Mouse (Mus musculus) testis, adult 2 months (tissue): ENCODE data around the gene Zbtb4.
A peak's percentile ranks its signal among the peaks of the same experiment; 100 is the strongest.

ENCODE experiments used
- CTCF ChIP-seq: fragments of 200-500 bp; IDR thresholded peaks from 2 replicates; pipeline ENCODE4 v1.5.1; 2012; ENCODE audit warnings: low read depth, mild to moderate bottlenecking, inconsistent platforms, low read length, moderate library complexity; ENCODE audit not compliant: control insufficient read depth, insufficient read depth, insufficient replicate concordance
- POLR2A ChIP-seq: fragments of 200-500 bp; IDR thresholded peaks from 2 replicates; pipeline ENCODE4 v1.6.1; 2012; ENCODE audit warnings: low read depth, mild to moderate bottlenecking, inconsistent platforms, low read length, moderate library complexity; ENCODE audit not compliant: control insufficient read depth

DNA sequence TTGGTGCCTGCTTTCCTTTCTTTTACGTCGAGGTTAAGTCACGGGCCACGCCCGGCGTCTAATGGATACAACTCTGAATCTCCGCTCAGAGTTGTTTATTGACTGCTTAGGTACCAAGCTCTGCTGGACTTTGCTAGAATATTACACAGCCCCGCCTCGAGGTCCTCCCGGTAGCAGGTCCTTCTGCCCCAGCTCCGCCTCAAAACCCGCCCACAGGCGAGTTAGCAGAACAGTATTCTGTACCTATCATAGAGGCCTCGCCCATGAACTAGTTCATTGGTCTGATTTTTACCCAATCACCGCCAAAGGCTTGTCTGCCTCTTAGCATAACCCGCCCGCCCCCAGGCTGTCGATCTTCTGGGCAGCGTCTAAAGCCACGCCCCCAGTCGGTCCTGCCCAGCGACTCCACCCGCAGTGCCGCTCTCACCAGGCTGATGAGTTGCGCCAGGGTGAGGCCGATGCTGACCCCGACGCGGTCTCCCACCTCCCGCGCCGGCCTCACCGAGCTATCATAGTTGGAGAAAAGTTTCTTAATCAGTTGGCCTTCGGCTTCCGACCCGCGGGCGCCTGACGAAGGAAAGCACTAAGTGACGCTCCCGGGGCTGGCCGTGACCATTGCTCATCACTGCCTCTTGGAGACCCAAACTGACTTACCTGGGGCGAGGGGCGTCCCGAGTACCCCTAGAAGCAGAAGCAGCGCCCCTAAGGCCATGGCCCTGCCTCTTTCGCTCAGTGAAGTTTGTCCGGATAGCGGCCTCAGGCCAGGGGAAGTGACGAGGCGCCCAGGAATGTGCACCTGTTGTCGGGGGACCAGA lies 29.7 kb downstream of the Zbtb4 start, which contains the start of gene Chrnb1:
- TF ChIP-seq POLR2A (peak; percentile 37), CTCF (no peak)
